Mouse (Mus musculus): ENCODE data around the gene Crxos. TPM values are rescaled to one million over a fixed set of nuclear protein-coding genes. Genes with fewer than 3 reads are reported as not detected.
"Not testable (repeated sequence)": the region's sequence is repeated elsewhere in the genome, so short reads cannot be mapped to it uniquely, and the experiment has no call there.

Crxos gene
- polyA plus RNA-seq, 1 experiment from 2014 or later: not detected

GRCm38 (mm10) chr7:15907971-15908590 lies 25.7 kb downstream of the Crxos start:
- Histone ChIP-seq H3K4me2 (no peak overlapping the region), H3K4me3 (no peak overlapping the region), H3K4me1 (no peaks in the 10 kb centered on the region), H3K27ac (no peak overlapping the region), H3K27me3 (no peaks in the 10 kb centered on the region), H3K9ac (no peak overlapping the region), H3K9me3 (no peaks in the 10 kb centered on the region), H3K36me3 (no peaks in the 10 kb centered on the region)
- 72% methylated on average over 8 of the region's 8 CpGs for WGBS
- ATAC-seq (ENCODE audit: insufficient number of reproducible peaks, insufficient read depth, low FRiP score, low TSS enrichment, low read depth): no peak

DNA sequence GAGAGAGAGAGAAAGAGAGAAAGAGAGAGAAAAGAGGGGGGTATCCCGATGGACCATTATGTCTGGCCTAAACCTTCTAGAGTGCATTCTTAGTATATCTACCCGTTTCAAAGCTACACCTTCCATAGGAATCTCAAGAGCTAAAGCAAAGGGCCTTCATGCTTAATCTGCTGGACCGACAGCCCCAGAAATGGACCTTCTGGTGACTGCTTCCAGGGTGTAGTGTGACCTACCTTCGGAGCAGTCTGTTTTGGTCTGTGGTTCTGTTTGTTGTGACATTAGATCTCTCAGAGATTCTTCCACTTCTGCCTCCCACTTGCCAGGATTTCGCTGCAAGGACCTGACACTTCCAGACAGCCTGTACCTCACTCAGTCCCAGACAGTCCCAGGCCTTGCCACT lies 28.1 kb downstream of the Crxos start:
- WGBS: 84% methylated on average over 5 of the region's 5 CpGs
- no peak for ATAC-seq (ENCODE audit: insufficient number of reproducible peaks, insufficient read depth, low FRiP score, low TSS enrichment, low read depth)
- Histone ChIP-seq H3K27me3 (no peaks in the 10 kb centered on the region), H3K4me1 (no peaks in the 10 kb centered on the region), H3K4me3 (no peak overlapping the region), H3K27ac (no peak overlapping the region), H3K4me2 (no peak overlapping the region), H3K36me3 (no peaks in the 10 kb centered on the region), H3K9ac (no peak overlapping the region), H3K9me3 (no peaks in the 10 kb centered on the region)

DNA sequence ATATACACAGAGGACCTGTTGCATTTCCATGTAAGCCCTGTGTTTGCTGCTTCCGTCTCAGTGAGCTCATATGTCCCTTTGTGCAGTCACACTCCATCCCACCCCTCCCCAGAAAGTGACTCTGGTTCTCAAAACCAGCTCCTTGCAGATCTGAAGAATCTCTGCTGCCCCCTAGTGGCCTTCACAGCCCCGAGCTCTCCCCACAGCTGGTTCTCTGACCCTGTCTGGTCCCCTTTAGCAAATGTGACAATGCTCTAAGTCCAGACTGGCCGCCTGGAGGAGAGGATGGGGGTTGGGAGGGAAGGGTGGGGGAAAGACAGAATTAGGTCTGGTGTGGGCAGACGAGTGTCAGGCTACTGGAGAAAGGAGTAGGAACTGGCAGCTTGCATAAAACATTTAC lies 29.8 kb downstream of the Crxos start:
- H3K4me2 ChIP-seq: no peak overlapping the region
- ATAC-seq (ENCODE audit: insufficient number of reproducible peaks, insufficient read depth, low FRiP score, low TSS enrichment, low read depth): peak; percentile 15; the same call in 1 of the 2 replicates
- WGBS: 0% methylated on average over 4 of the region's 4 CpGs
- H3K4me3 ChIP-seq: no peak overlapping the region
- no peaks in the 10 kb centered on the region for H3K9me3 ChIP-seq
- H3K27me3 ChIP-seq: no peaks in the 10 kb centered on the region
- H3K9ac ChIP-seq: no peak overlapping the region
- H3K4me1 ChIP-seq: no peaks in the 10 kb centered on the region
- H3K27ac ChIP-seq: no peak overlapping the region
- peaks cover 12% of the 10 kb centered on the region for H3K36me3 ChIP-seq

DNA sequence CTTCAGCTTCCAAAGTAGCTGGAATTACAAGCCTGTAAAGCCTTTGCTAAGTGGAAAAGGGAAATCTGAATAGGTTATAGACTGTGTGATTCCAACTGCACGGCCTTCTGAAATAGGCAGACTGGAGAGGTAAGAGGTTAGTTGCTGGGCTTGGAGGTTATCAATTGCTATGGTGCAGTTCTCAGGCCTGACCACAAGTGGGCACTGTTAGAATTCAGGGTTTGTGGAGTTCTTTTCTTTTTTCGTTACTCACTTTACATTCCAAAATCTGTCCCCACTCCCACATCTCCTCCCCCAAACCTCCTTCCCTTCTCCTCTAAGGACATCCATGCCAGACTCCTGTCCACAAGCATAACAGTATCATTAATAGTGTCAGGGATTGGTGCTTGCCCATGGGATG lies 31.8 kb downstream of the Crxos start:
- H3K9me3 ChIP-seq: no peaks in the 10 kb centered on the region
- H3K27ac ChIP-seq: no peak overlapping the region
- H3K4me3 ChIP-seq: no peak overlapping the region
- peaks cover 31% of the 10 kb centered on the region for H3K36me3 ChIP-seq
- no peak overlapping the region for H3K4me2 ChIP-seq
- H3K27me3 ChIP-seq: no peaks in the 10 kb centered on the region
- no peak overlapping the region for H3K9ac ChIP-seq
- ATAC-seq (ENCODE audit: insufficient number of reproducible peaks, insufficient read depth, low FRiP score, low TSS enrichment, low read depth): no peak
- H3K4me1 ChIP-seq: no peaks in the 10 kb centered on the region
- WGBS: 46% methylated on average over 2 of the region's 2 CpGs

GRCm38 (mm10) chr7:15914751-15915150 lies 32.3 kb downstream of the Crxos start:
- WGBS: 80% methylated on average over 2 of the region's 2 CpGs
- H3K27ac ChIP-seq: no peak overlapping the region
- H3K9me3 ChIP-seq: no peaks in the 10 kb centered on the region
- peaks cover 36% of the 10 kb centered on the region for H3K36me3 ChIP-seq
- no peak overlapping the region for H3K9ac ChIP-seq
- no peak for ATAC-seq (ENCODE audit: insufficient number of reproducible peaks, insufficient read depth, low FRiP score, low TSS enrichment, low read depth)
- peaks cover 1% of the 10 kb centered on the region; the same call in 1 of the 2 replicates for H3K4me1 ChIP-seq
- H3K4me3 ChIP-seq: no peak overlapping the region
- no peak overlapping the region for H3K4me2 ChIP-seq
- no peaks in the 10 kb centered on the region for H3K27me3 ChIP-seq

DNA sequence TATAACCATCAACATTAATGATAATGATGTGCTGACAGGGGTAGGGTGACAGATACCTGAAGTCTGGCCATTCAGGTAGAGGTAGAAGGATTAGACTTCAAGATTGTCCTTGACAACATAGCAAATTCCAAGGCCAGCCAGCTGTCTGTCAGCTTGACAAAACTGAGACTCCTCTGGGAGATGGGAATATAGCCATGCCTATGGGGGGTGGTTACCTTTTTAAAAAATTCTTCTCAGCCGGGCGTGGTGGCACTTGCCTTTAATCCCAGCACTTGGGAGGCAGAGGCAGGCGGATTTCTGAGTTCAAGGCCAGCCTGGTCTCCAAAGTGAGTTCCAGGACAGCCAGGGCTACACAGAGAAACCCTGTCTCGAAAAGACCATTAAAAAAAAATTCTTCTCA lies 33.3 kb downstream of the Crxos start:
- WGBS: 88% methylated on average over 4 of the region's 4 CpGs
- H3K27me3 ChIP-seq; H3K9me3 ChIP-seq; H3K9ac ChIP-seq; H3K4me2 ChIP-seq; H3K4me3 ChIP-seq; H3K27ac ChIP-seq; ATAC-seq (ENCODE audit: insufficient number of reproducible peaks, insufficient read depth, low FRiP score, low TSS enrichment, low read depth): not testable (repeated sequence)
- peaks cover 43% of the 10 kb centered on the region for H3K36me3 ChIP-seq
- H3K4me1 ChIP-seq: peaks cover 11% of the 10 kb centered on the region

DNA sequence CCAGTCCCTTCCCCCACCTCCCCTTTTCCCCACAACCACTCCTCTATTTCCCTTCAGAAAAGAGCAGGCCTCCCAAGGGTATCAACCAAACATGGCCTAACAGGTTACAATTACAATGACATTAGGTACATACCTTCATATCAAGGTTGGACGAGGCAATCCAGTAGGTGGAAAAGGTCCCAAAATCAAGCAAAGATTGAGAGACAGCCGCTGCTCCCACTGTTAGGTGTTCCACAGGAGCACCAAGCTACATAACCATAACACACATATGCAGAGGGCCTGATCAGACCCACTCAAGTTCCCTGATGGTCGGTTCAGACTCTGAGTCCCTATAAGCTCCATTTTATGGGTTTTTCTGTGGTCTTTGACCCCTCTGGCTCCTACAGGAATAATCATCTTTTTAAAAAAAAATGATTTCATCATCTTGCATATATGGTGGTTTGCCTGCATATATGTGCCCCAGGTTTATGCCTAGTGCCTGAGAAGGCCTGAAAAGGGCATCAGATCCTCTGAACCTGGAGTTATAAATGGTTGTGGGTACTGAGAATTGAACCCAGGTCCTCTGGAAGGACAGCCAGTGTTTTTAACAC lies 33.8 kb downstream of the Crxos start:
- H3K9ac ChIP-seq: no peak overlapping the region
- peaks cover 46% of the 10 kb centered on the region for H3K36me3 ChIP-seq
- H3K4me3 ChIP-seq: no peak overlapping the region
- H3K4me2 ChIP-seq: no peak overlapping the region
- no peaks in the 10 kb centered on the region for H3K27me3 ChIP-seq
- ATAC-seq (ENCODE audit: insufficient number of reproducible peaks, insufficient read depth, low FRiP score, low TSS enrichment, low read depth): no peak
- peaks cover 16% of the 10 kb centered on the region for H3K4me1 ChIP-seq
- no peaks in the 10 kb centered on the region for H3K9me3 ChIP-seq
- no peak overlapping the region for H3K27ac ChIP-seq
- WGBS: 79% methylated on average over 3 of the region's 3 CpGs

DNA sequence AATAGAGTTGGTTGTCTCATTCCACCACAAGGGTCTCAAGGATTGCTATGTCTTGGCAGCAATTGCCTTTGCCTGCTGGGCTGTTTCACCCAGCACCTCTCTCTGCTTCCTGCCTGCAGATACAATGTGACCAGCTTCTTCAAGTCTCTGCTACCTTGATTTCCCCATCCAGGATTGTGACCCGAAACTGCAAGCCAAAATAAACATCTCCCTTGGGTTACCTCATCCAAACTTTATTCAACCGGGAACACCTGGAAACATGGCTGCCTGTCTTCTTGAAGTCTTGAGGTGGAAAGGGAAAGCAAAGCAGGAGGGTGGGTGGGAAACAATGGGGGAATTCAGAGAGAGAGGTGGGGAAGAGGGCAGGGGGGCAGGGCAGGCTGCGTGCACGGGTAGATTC lies 34.6 kb downstream of the Crxos start:
- WGBS: 71% methylated on average over 4 of the region's 4 CpGs

GRCm38 (mm10) chr7:15918371-15918770 lies 36.0 kb downstream of the Crxos start:
- ATAC-seq (ENCODE audit: insufficient number of reproducible peaks, insufficient read depth, low FRiP score, low TSS enrichment, low read depth): no peak
- Histone ChIP-seq H3K4me2 (no peak overlapping the region), H3K36me3 (peaks cover 46% of the 10 kb centered on the region), H3K9ac (no peak overlapping the region), H3K9me3 (no peaks in the 10 kb centered on the region), H3K4me1 (peaks cover 23% of the 10 kb centered on the region), H3K27me3 (no peaks in the 10 kb centered on the region), H3K4me3 (no peak overlapping the region), H3K27ac (no peak overlapping the region)

More for the DNA sequence above, 34.6 kb downstream of the Crxos start:
- H3K27me3 ChIP-seq: no peaks in the 10 kb centered on the region
- H3K4me2 ChIP-seq: no peak overlapping the region
- H3K9ac ChIP-seq: no peak overlapping the region
- ATAC-seq (ENCODE audit: insufficient number of reproducible peaks, insufficient read depth, low FRiP score, low TSS enrichment, low read depth): no peak
- H3K4me3 ChIP-seq: no peak overlapping the region
- H3K9me3 ChIP-seq: no peaks in the 10 kb centered on the region
- peaks cover 18% of the 10 kb centered on the region for H3K4me1 ChIP-seq
- no peak overlapping the region for H3K27ac ChIP-seq
- H3K36me3 ChIP-seq: peaks cover 46% of the 10 kb centered on the region

- WGBS: 93% methylated on average over 9 of the region's 9 CpGs
- no peak overlapping the region for H3K9ac ChIP-seq
- peaks cover 23% of the 10 kb centered on the region for H3K4me1 ChIP-seq
- H3K27ac ChIP-seq: no peak overlapping the region
- H3K27me3 ChIP-seq: no peaks in the 10 kb centered on the region
- peaks cover 46% of the 10 kb centered on the region for H3K36me3 ChIP-seq
- H3K4me3 ChIP-seq: peak overlapping the region; percentile 70; the same call in 1 of the 2 replicates
- H3K9me3 ChIP-seq: no peaks in the 10 kb centered on the region
- H3K4me2 ChIP-seq: peak overlapping the region; percentile 73
- ATAC-seq (ENCODE audit: insufficient number of reproducible peaks, insufficient read depth, low FRiP score, low TSS enrichment, low read depth): no peak
Observed at GRCm38 (mm10) chr7:15919947-15920346, 37.5 kb downstream of the Crxos start.

DNA sequence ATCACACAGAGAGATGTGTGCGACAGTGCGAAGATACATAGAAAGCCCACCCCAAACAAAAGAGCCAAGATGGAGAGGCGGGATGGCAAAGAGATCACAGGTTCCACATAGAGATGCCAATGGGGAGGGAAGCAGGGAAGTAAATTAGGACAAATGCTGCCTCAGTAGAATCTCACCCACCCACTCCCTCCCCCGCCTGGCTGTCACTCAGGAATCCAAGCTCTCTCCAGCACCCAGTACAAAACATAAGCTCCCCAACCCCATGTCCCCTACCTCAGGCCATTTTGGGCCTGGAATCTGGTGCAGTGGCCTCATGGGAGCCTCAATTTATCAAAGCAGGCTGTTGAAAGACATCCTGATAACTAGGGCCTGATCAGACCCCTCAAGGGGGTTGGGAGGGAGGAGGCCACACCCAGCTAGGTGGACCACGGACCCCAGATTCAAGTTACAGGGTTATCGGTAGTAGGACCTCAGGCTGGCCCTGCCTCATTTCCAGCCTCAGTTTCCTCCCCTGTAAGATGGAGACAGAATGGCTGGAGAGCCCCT lies 38.3 kb downstream of the Crxos start:
- Histone ChIP-seq H3K36me3 (peaks cover 46% of the 10 kb centered on the region), H3K4me1 (peaks cover 23% of the 10 kb centered on the region), H3K4me3 (peak overlapping the region; percentile 70), H3K27ac (no peak overlapping the region), H3K9ac (peak overlapping the region; percentile 81), H3K9me3 (no peaks in the 10 kb centered on the region), H3K27me3 (no peaks in the 10 kb centered on the region), H3K4me2 (peak overlapping the region; percentile 73)
- 80% methylated on average over 6 of the region's 6 CpGs for WGBS
- ATAC-seq (ENCODE audit: insufficient number of reproducible peaks, insufficient read depth, low FRiP score, low TSS enrichment, low read depth): no peak

DNA sequence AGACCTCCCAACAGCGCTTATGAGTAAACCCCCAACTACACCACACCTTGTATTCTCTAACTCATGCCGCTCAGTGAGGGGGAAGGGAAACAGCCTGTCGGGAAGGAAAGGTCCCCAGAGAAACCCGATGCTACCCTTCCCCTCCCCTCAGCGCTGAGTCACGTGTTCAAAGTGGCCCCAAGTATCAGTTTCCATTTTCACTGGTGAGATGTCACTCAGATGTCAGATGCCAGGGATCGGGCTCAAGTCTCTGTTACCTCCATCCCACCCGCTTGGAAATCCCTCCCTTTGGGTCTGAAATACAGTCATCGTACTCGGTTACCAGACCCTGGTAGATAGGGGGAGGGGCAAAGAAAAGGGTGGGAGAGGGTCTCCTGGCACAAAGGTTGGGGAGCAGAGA lies 39.4 kb downstream of the Crxos start:
- Histone ChIP-seq H3K4me1 (peaks cover 23% of the 10 kb centered on the region), H3K27me3 (no peaks in the 10 kb centered on the region), H3K4me3 (peak overlapping the region; percentile 70), H3K27ac (peak overlapping the region; percentile 91), H3K4me2 (peak overlapping the region; percentile 73), H3K9me3 (no peaks in the 10 kb centered on the region), H3K9ac (peak overlapping the region; percentile 81), H3K36me3 (peaks cover 38% of the 10 kb centered on the region)
- WGBS: 0% methylated on average over 10 of the region's 10 CpGs
- ATAC-seq (ENCODE audit: insufficient number of reproducible peaks, insufficient read depth, low FRiP score, low TSS enrichment, low read depth): peak; percentile 7; the same call in 1 of the 2 replicates

Data from embryonic facial prominence, embryonic 13.5 days (tissue).